Mouse (Mus musculus) ES-E14 (cell line): Measurements from ENCODE around the gene Cpxm2. TPM values are rescaled to one million over a fixed set of nuclear protein-coding genes. Genes with fewer than 3 reads are reported as not detected.

Experiments
- DNase-seq: peaks from one replicate; pipeline ENCODE4 v3.0.0-alpha.2; 2013; ENCODE audit warnings: low read depth, low spot score
- H3K27ac ChIP-seq: 2 replicates; pipeline ENCODE4 v1.5.1; 2012; ENCODE audit warnings: low read depth, mild to moderate bottlenecking, low read length, moderate library complexity, mixed read lengths; ENCODE audit not compliant: poor library complexity, insufficient read depth, severe bottlenecking
- H3K36me3 ChIP-seq: 2 replicates; pipeline ENCODE4 v1.6.1; 2012; ENCODE audit warnings: mild to moderate bottlenecking, low read length, moderate library complexity, mixed read lengths; ENCODE audit not compliant: control insufficient read depth, poor library complexity, insufficient read depth, severe bottlenecking
- H3K4me1 ChIP-seq, 2 experiments: fragments of 150-350 bp in 1 of 2; sonication (generic) in 1 of 2; 2 replicates each; pipeline ENCODE4 v1.6.1; 2012; ENCODE audit warnings: low read length in 2 of 2, mild to moderate bottlenecking in 1 of 2, mixed read lengths in 1 of 2; ENCODE audit not compliant: control insufficient read depth in 2 of 2, insufficient read depth in 2 of 2, poor library complexity in 1 of 2
- H3K4me3 ChIP-seq, 2 experiments: fragments of 150-350 bp in 1 of 2; sonication (generic) in 1 of 2; 2 replicates each; pipeline ENCODE4 v1.5.1; 2012; ENCODE audit warnings: low read length in 2 of 2, low read depth in 1 of 2, mild to moderate bottlenecking in 1 of 2, mixed read lengths in 1 of 2; ENCODE audit not compliant: insufficient read depth in 1 of 2, poor library complexity in 1 of 2, severe bottlenecking in 1 of 2
- H3K9ac ChIP-seq: 2 replicates; pipeline ENCODE4 v1.6.1; 2012; ENCODE audit warnings: low read depth, mild to moderate bottlenecking, low read length, mixed read lengths; ENCODE audit not compliant: poor library complexity, insufficient read depth, severe bottlenecking
- H3K9me3 ChIP-seq: fragments of 150-350 bp; sonication (generic); 2 replicates; pipeline ENCODE4 v1.6.1; 2012; ENCODE audit warnings: low read depth, mild to moderate bottlenecking, low read length; ENCODE audit not compliant: control insufficient read depth, insufficient read depth
- CHD2 ChIP-seq: IDR thresholded peaks from 2 replicates; pipeline ENCODE4 v1.6.1; 2014; ENCODE audit warnings: mild to moderate bottlenecking, low read depth, low read length, inconsistent platforms
- HCFC1 ChIP-seq: IDR thresholded peaks from 2 replicates; pipeline ENCODE4 v1.6.1; 2012; ENCODE audit warnings: low read length, inconsistent platforms, borderline replicate concordance; ENCODE audit not compliant: insufficient read depth
- MAFK ChIP-seq: IDR thresholded peaks from 2 replicates; pipeline ENCODE4 v1.6.1; 2014; ENCODE audit warnings: mild to moderate bottlenecking, low read depth, low read length, inconsistent platforms; ENCODE audit not compliant: insufficient read depth
- ZC3H11A ChIP-seq: IDR thresholded peaks from 2 replicates; pipeline ENCODE4 v1.6.1; 2012; ENCODE audit warnings: low read depth, mild to moderate bottlenecking, inconsistent platforms, low read length, borderline replicate concordance
- ZNF384 ChIP-seq: IDR thresholded peaks from 2 replicates; pipeline ENCODE4 v1.6.1; 2012; ENCODE audit warnings: low read depth, low read length, inconsistent platforms
- in situ Hi-C, 2 experiments: fragments of 600-800 bp; cut with MboI; formaldehyde crosslinking; loops; one replicate each; pipeline ENCODE4 v1.15.1; 2025; ENCODE audit warnings: low sequenced_read_pairs in 2 of 2, inconsistent platforms in 1 of 2; ENCODE audit not compliant: unreplicated experiment in 2 of 2
- total RNA-seq: library from RNA; depleted of rRNA; stranded (reverse); fragments of 300-350 nt; gene quantifications from 2 replicates; pipeline ENCODE4 v1.2.3, GENCODE M21; 2012

The Cpxm2 gene
- total RNA-seq, 1 experiment = 0.76 TPM

DNA sequence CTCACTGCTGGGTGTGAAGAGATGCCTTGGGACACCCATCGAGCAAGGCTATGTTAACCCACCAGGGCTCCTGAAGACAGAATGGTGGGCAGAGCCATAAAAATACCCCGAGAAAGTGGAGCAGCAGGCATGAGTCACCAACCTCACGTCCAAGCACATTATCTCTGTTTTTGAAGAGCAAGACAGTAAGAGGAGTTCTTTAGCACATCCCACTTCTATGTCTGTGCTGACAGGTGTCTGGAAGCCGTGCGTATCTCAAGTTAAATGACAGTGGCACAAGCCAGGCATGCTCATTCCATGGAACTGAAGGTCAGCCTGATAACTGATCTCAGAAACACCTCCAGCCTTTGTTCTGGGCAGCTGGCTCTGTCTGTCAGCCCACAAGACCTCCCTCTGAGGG is 86.6 kb downstream of the Cpxm2 start:
- Histone ChIP-seq H3K9ac (no peak overlapping the region), H3K4me1 (no peaks in the 10 kb centered on the region), H3K36me3 (no peaks in the 10 kb centered on the region), H3K4me3 (no peak overlapping the region), H3K9me3 (no peaks in the 10 kb centered on the region), H3K27ac (no peak overlapping the region)
- no peak for DNase-seq
- in situ Hi-C loops = no loop called here
- TF ChIP-seq CHD2 (no peak), MAFK (no peak), ZC3H11A (no peak), ZNF384 (no peak), HCFC1 (no peak)

DNA sequence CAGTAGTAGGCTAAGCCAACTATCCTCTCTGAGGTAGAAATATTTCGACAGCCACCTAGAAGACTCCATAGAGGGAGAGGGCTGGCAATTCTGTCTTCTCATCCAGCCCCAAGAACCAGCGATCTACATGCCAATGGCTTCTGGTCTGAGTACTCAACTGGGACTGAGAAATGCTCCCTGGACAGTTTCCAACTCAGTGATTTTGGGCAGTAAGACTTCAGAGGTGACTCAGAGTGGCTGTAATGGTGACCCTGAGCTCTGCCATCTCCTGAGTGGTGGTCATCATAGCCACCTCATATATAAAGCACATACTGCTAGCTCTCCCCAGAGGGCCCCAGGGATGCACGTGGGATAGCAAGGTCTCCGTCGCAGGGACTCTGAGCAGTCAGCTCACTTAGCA is 87.0 kb downstream of the Cpxm2 start:
- no peak for DNase-seq

DNA sequence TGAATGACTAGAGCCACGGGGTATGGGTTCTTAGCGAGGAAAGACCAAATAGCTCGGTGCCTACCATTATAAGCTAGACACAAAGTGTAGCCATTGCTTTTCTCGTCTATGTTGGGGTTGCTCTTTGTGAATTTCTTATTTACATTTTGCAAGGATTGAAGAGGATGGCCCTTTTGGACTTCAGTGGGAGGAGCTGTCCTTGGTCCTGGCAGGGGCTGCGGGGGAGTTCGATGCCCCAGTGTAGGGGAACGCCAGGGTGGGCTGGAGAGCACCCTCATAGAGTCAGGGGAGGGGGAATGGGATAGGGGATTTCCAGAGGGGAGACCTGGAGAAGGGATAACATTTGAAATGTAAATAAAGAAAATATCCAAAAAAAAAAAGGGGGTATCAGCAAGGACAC is 94.4 kb downstream of the Cpxm2 start:
- in situ Hi-C loops = no loop called here

More for the DNA sequence above, 87.0 kb downstream of the Cpxm2 start:
- no peaks in the 10 kb centered on the region for H3K36me3 ChIP-seq
- in situ Hi-C loops = no loop called here
- no peaks in the 10 kb centered on the region for H3K4me1 ChIP-seq
- H3K9ac ChIP-seq = no peak overlapping the region
- TF ChIP-seq MAFK (no peak), HCFC1 (no peak), ZNF384 (no peak)
- no peak overlapping the region for H3K4me3 ChIP-seq
- H3K9me3 ChIP-seq = no peaks in the 10 kb centered on the region
- H3K27ac ChIP-seq = no peak overlapping the region

DNA sequence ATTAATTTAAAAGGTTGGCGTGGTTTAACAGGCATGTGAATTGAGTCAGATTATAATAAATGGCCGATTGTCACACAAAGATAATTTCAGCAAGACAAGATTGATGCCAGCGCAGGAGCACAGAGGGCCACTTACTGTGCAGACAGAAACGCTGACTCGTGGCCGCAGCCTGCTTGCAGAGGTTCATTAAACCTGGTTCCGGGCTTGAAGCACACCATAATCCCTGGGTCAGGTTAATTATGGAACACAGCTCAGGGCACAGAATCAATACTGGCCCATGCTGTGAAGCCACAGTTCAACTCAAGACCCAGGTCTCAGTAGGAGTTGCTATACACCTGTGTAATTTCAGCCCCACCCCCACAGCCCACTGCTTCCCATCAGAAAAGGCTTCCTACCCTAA is 98.0 kb downstream of the Cpxm2 start:
- no peaks in the 10 kb centered on the region for H3K4me1 ChIP-seq
- TF ChIP-seq HCFC1 (no peak), MAFK (0 out of 2 replicates have a peak, but pooled peaks have one; percentile 5)
- in situ Hi-C loops = no loop called here
- H3K9ac ChIP-seq = no peak overlapping the region
- no peaks in the 10 kb centered on the region for H3K9me3 ChIP-seq
- DNase-seq = no peak
- H3K4me3 ChIP-seq = no peak overlapping the region
- no peaks in the 10 kb centered on the region for H3K36me3 ChIP-seq
- no peak overlapping the region for H3K27ac ChIP-seq

More for the DNA sequence above, 94.4 kb downstream of the Cpxm2 start:
- Histone ChIP-seq H3K9me3 (no peaks in the 10 kb centered on the region), H3K36me3 (no peaks in the 10 kb centered on the region), H3K4me1 (no peaks in the 10 kb centered on the region), H3K27ac (no peak overlapping the region), H3K4me3 (no peak overlapping the region), H3K9ac (no peak overlapping the region)
- peak; percentile 7 for DNase-seq
- TF ChIP-seq ZNF384 = no peak
- no peak for TF ChIP-seq CHD2
- no peak for TF ChIP-seq ZC3H11A
- TF ChIP-seq MAFK = no peak
- TF ChIP-seq HCFC1 = no peak

DNA sequence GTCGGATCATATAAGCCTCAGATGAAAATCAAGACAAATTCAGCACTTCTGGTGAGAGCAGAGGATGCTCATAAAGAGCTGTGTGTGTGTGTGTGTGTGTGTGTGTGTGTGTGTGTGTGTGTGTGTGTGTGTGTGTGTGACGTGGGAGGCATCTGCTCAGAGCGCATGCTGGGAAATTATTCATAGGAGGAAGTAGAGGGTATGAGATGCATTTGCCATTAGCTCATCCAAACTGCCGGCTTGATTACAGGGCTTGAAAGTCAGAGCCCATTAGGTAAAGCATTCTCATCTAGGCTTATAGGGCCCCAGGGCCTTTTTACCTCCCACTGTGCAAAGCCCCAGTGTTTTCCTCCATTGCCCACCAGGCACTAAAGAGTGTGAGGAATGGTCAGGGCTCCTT is 107.9 kb downstream of the Cpxm2 start:
- Histone ChIP-seq H3K36me3 (no peaks in the 10 kb centered on the region), H3K4me1 (no peaks in the 10 kb centered on the region), H3K9ac (no peak overlapping the region), H3K4me3 (no peak overlapping the region), H3K9me3 (no peaks in the 10 kb centered on the region), H3K27ac (no peak overlapping the region)
- in situ Hi-C loops = no loop called here
- no peak for TF ChIP-seq HCFC1
- TF ChIP-seq ZNF384 = no peak
- TF ChIP-seq ZC3H11A = no peak
- TF ChIP-seq MAFK = no peak
- TF ChIP-seq CHD2 = no peak
- no peak for DNase-seq
